Mouse (Mus musculus): ENCODE data around the gene Neto2.

GRCm38 (mm10) chr8:85644921-85645665 lies 55.6 kb downstream of the Neto2 start:
- TF ChIP-seq POLR2A (IDR thresholded peaks at IDR 0.05; ENCODE audit: low read depth, low read length), result no peak
- no peak for TF ChIP-seq CTCF (IDR thresholded peaks at IDR 0.05; ENCODE audit: borderline replicate concordance, insufficient read depth, low read length)
